Mouse (Mus musculus): ENCODE measurements at regions not wholly inside any gene's neighbourhood (a gene's known extent, or its start where the extent isn't known, plus 50 kb on each side); places are given as distances from the start of the nearest gene placed in this dataset.
A peak's percentile ranks its signal among the peaks of the same experiment; 100 is the strongest.

DNA sequence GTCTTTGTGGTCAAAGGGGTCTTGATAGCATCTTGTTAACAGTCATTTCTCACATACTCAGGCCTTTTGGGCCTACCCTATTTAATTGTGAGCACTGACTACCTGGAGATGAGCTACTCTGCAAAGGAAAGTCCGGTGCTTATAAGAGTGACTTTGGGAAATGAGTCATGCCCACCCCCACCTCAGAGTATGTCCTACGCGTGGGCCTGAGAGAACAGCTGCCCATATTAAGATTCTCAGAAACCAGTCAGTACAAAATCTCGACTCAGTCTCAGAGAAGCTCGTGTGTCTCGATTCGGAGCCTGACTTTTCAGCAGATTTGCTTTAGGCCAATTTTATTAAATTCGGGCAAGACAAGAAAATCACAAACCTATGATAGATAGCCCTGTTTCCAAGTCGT lies 301.1 kb downstream of the Xpnpep1 start:
- no peaks in the 10 kb centered on the region for H3K27me3 ChIP-seq (ENCODE audit: control insufficient read depth, insufficient read depth, low read length)
- H3K9ac ChIP-seq (replicated peaks; ENCODE audit: low read length) = no peak overlapping the region
- H3K36me3 ChIP-seq (ENCODE audit: control insufficient read depth, insufficient read depth, low read length) = no peaks in the 10 kb centered on the region
- no peaks in the 10 kb centered on the region for H3K4me1 ChIP-seq (ENCODE audit: control insufficient read depth, insufficient read depth, low read length)
- no peak for DNase-seq
- no peak for ATAC-seq (ENCODE audit: low FRiP score, low TSS enrichment)
- no peaks in the 10 kb centered on the region for H3K9me3 ChIP-seq (ENCODE audit: control insufficient read depth, low read length)
- no peak overlapping the region for H3K27ac ChIP-seq (replicated peaks; ENCODE audit: low read depth, low read length)
- H3K4me3 ChIP-seq (replicated peaks; ENCODE audit: low read depth, low read length) = no peak overlapping the region
- no peak overlapping the region for H3K4me2 ChIP-seq (ENCODE audit: low read length)
- WGBS = 91% methylated on average over 9 of the region's 9 CpGs

DNA sequence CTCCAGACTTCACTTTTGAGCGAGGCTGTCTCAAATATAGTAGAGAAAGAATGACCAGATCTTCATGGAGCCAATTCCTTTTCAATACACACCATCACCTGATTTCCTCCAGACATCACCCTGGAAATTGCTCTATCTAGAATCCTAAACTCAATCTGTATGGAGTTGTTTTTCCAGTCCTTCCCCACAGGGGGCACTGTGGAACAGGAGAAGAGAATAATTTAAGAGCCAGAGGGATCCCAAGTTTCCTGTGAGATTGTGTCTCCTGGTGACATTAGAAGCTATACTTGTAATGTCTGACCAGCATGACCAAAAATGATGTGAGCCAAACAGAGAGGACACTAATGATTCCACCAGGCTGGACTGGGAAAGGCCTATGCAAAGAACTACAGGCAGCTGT lies 318.2 kb downstream of the Xpnpep1 start:
- H3K27me3 ChIP-seq (ENCODE audit: control insufficient read depth, insufficient read depth, low read length) = no peaks in the 10 kb centered on the region
- no peak for DNase-seq
- H3K36me3 ChIP-seq (ENCODE audit: control insufficient read depth, insufficient read depth, low read length) = no peaks in the 10 kb centered on the region
- no peak overlapping the region for H3K4me2 ChIP-seq (ENCODE audit: low read length)
- no peak for ATAC-seq (ENCODE audit: low FRiP score, low TSS enrichment)
- H3K9ac ChIP-seq (replicated peaks; ENCODE audit: low read length) = no peak overlapping the region
- H3K27ac ChIP-seq (replicated peaks; ENCODE audit: low read depth, low read length) = no peak overlapping the region
- H3K4me1 ChIP-seq (ENCODE audit: control insufficient read depth, insufficient read depth, low read length) = no peaks in the 10 kb centered on the region
- no peak overlapping the region for H3K4me3 ChIP-seq (replicated peaks; ENCODE audit: low read depth, low read length)
- WGBS = 44% methylated on average over 1 of the region's 1 CpGs
- H3K9me3 ChIP-seq (ENCODE audit: control insufficient read depth, low read length) = no peaks in the 10 kb centered on the region

DNA sequence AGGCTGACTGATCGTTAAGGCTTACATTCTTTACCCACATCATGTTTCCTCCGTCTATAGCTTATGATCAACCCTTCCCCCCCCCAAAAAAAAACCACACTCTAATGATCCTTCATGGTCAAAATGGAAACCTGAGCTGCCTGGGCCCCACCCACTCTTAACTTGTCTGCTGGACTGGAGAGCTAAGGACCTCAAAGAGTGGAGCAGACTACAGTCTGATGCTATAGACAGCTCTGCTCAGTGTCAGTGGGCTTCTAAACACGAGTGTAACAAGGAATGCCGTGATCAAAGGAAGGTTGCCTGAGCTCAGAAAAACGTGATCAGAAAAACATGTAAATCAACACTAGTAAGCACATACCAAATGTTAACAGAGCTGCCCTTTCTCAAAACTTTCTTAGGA lies 324.7 kb downstream of the Xpnpep1 start:
- H3K27ac ChIP-seq (replicated peaks; ENCODE audit: low read depth, low read length) = no peak overlapping the region
- H3K36me3 ChIP-seq (ENCODE audit: control insufficient read depth, insufficient read depth, low read length) = no peaks in the 10 kb centered on the region
- DNase-seq = no peak
- H3K4me2 ChIP-seq (ENCODE audit: low read length) = no peak overlapping the region
- 76% methylated on average over 5 of the region's 5 CpGs for WGBS
- no peak overlapping the region for H3K9ac ChIP-seq (replicated peaks; ENCODE audit: low read length)
- H3K27me3 ChIP-seq (ENCODE audit: control insufficient read depth, insufficient read depth, low read length) = no peaks in the 10 kb centered on the region
- H3K4me1 ChIP-seq (ENCODE audit: control insufficient read depth, insufficient read depth, low read length) = no peaks in the 10 kb centered on the region
- H3K4me3 ChIP-seq (replicated peaks; ENCODE audit: low read depth, low read length) = no peak overlapping the region
- H3K9me3 ChIP-seq (ENCODE audit: control insufficient read depth, low read length) = no peaks in the 10 kb centered on the region
- ATAC-seq (ENCODE audit: low FRiP score, low TSS enrichment) = no peak

DNA sequence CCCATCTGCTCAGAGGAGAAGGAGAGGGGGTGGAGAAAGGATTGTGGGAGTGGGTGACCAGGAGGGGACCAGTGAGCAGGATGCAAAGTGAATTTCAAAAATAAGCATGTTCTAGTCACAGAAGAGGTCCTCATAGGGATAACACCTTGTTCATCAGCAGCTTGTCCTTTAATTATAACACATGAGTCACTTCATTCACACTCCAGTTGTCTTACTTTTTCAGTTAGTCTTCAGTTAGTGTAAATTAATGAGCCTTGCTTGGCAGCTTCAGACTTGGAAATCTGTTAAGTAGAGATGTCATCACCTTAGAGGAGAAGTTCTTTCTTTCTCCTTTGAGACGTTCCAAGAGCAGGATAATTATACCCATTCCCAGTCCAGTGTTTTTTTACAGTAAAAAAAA lies 332.3 kb downstream of the Xpnpep1 start:
- no peak for ATAC-seq (ENCODE audit: low FRiP score, low TSS enrichment)
- H3K4me1 ChIP-seq (ENCODE audit: control insufficient read depth, insufficient read depth, low read length) = no peaks in the 10 kb centered on the region

DNA sequence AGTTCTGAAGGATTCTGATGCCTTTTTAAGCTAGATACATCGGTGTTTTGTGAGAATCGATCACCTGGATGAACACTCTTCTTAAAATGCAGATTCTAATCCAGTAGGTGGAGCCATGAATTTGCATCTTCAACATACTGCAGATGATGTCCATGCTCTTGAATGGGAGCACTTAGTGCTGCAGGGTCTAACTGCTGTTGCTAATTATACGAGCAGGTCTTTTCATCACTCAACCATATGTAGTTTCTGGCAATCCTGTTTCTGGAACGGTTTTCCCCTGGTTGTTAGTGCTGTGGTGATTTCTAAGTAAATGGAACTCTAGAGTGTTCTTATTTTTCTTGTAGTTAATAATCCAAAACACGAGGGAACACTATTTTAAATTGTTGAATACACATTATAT lies 379.0 kb downstream of the Xpnpep1 start:
- no peaks in the 10 kb centered on the region for H3K4me1 ChIP-seq (ENCODE audit: control insufficient read depth, insufficient read depth, low read length)

More for the DNA sequence above, 332.3 kb downstream of the Xpnpep1 start:
- 83% methylated on average over 1 of the region's 1 CpGs for WGBS
- Histone ChIP-seq H3K4me2 (ENCODE audit: low read length) (no peak overlapping the region), H3K27ac (replicated peaks; ENCODE audit: low read depth, low read length) (no peak overlapping the region), H3K27me3 (ENCODE audit: control insufficient read depth, insufficient read depth, low read length) (no peaks in the 10 kb centered on the region), H3K9me3 (ENCODE audit: control insufficient read depth, low read length) (no peaks in the 10 kb centered on the region), H3K4me3 (replicated peaks; ENCODE audit: low read depth, low read length) (no peak overlapping the region), H3K36me3 (ENCODE audit: control insufficient read depth, insufficient read depth, low read length) (no peaks in the 10 kb centered on the region), H3K9ac (replicated peaks; ENCODE audit: low read length) (no peak overlapping the region)
- no peak for DNase-seq

DNA sequence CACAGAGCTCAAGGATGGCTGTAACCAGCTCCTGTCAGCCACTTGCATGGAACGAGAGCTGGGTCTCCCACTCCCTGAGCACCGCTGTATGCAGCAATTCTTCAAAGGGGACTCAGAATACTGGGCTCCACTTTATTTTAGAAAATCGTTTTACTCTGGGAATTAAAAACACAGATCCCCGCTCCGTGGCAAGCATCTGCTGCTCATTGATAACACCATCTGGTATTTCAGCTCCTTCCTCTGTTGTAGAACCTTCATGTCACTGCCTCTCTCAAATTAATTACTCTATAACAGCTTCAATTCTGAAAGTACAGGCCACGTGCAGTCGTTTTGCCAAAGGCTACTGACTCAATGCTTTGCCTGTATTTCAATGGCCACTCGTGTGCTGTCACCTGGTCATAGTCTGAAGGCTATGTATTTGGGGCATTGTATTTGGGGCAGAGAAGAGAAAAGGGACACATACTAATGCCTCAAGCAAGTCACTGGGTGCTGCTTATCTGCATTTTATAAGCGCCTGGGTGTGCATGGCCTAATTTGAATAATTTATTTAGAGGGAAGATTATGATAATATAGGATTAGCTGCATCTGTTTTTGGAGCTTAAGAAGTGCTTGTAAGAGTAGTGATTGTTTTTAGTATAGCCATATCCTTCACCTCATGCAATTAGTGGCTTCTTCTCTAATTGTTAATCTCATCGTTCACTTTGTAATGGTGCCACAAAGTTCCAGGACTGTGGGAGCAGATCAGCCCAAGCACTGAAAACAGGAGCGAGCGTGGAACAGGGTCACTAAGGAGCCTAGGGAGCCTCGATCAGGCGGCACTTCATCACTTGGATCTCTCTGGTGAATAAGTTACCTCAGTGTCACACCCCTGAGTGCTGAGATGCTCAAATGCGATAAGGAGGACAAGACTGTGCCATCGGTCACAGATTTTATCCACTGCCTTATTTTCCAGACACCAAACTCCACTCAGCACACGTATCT lies 383.3 kb downstream of the Ins1 start:
- H3K36me3 ChIP-seq (ENCODE audit: control insufficient read depth, insufficient read depth, low read length) = no peaks in the 10 kb centered on the region
- no peaks in the 10 kb centered on the region for H3K9me3 ChIP-seq (ENCODE audit: control insufficient read depth, low read length)
- no peak overlapping the region for H3K9ac ChIP-seq (replicated peaks; ENCODE audit: low read length)
- no peak overlapping the region for H3K4me2 ChIP-seq (ENCODE audit: low read length)
- H3K27me3 ChIP-seq (ENCODE audit: control insufficient read depth, insufficient read depth, low read length) = no peaks in the 10 kb centered on the region
- peaks cover 4% of the 10 kb centered on the region; the same call in 1 of the 2 replicates for H3K4me1 ChIP-seq (ENCODE audit: control insufficient read depth, insufficient read depth, low read length)
- peak overlapping the region; percentile 61; the same call in 1 of the 2 replicates for H3K27ac ChIP-seq (replicated peaks; ENCODE audit: low read depth, low read length)
- DNase-seq = peak; percentile 77
- ATAC-seq (ENCODE audit: low FRiP score, low TSS enrichment) = peak; percentile 86
- no peak overlapping the region for H3K4me3 ChIP-seq (replicated peaks; ENCODE audit: low read depth, low read length)
- WGBS = 22% methylated on average over 17 of the region's 17 CpGs

More for the DNA sequence above, 379.0 kb downstream of the Xpnpep1 start:
- 81% methylated on average over 5 of the region's 5 CpGs for WGBS
- peak; percentile 14 for DNase-seq
- Histone ChIP-seq H3K4me2 (ENCODE audit: low read length) (no peak overlapping the region), H3K27ac (replicated peaks; ENCODE audit: low read depth, low read length) (no peak overlapping the region), H3K36me3 (ENCODE audit: control insufficient read depth, insufficient read depth, low read length) (no peaks in the 10 kb centered on the region), H3K9ac (replicated peaks; ENCODE audit: low read length) (no peak overlapping the region), H3K27me3 (ENCODE audit: control insufficient read depth, insufficient read depth, low read length) (no peaks in the 10 kb centered on the region), H3K9me3 (ENCODE audit: control insufficient read depth, low read length) (no peaks in the 10 kb centered on the region), H3K4me3 (replicated peaks; ENCODE audit: low read depth, low read length) (no peak overlapping the region)
- ATAC-seq (ENCODE audit: low FRiP score, low TSS enrichment) = no peak

DNA sequence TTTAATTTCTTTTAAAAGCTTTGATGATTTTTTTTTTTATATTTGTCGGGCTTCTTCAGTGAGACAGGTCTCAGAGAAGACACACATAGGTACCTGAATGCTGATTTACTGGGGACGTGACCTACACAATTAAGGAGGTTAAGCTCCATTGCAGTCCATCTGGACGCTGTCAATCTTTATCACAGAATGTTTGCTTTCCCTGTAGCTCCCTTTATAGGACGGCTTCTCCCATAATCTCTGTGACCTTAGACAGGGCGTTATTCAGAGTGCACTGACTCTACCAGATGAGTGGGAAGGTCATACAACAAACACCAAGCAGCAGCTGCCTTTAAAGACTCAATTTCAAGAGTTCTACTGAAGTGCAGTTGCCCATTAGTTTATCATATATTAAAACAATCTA lies 376.1 kb downstream of the Ins1 start:
- Histone ChIP-seq H3K9me3 (ENCODE audit: control insufficient read depth, low read length) (no peaks in the 10 kb centered on the region), H3K36me3 (ENCODE audit: control insufficient read depth, insufficient read depth, low read length) (no peaks in the 10 kb centered on the region), H3K9ac (replicated peaks; ENCODE audit: low read length) (no peak overlapping the region), H3K27me3 (ENCODE audit: control insufficient read depth, insufficient read depth, low read length) (no peaks in the 10 kb centered on the region), H3K4me1 (ENCODE audit: control insufficient read depth, insufficient read depth, low read length) (no peaks in the 10 kb centered on the region; the same call in 1 of the 2 replicates), H3K4me3 (replicated peaks; ENCODE audit: low read depth, low read length) (no peak overlapping the region), H3K4me2 (ENCODE audit: low read length) (no peak overlapping the region), H3K27ac (replicated peaks; ENCODE audit: low read depth, low read length) (no peak overlapping the region)
- 39% methylated on average over 5 of the region's 5 CpGs for WGBS
- ATAC-seq (ENCODE audit: low FRiP score, low TSS enrichment) (no peak), DNase-seq (no peak)

DNA sequence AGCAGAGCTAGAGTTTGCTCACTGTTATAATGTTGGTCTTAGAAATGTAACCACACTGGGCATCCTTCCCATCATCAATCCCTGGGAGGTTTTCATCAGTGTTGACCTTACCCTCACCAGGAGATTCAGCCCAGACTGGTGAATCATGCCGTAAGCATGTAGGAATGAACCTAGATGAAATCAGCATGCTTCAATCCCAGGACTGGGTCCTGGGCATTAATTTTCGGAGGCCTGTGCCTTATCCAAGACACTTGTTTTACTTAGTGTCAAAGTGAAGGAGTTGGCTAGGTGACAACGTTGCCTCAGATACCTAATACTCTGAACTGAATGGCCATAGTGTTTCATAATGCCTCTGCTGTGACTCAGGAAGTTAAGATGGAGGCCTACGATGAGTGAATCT lies 368.4 kb downstream of the Ins1 start:
- H3K4me2 ChIP-seq (ENCODE audit: low read length) = no peak overlapping the region
- H3K36me3 ChIP-seq (ENCODE audit: control insufficient read depth, insufficient read depth, low read length) = no peaks in the 10 kb centered on the region
- DNase-seq (no peak), ATAC-seq (ENCODE audit: low FRiP score, low TSS enrichment) (no peak)
- no peak overlapping the region for H3K27ac ChIP-seq (replicated peaks; ENCODE audit: low read depth, low read length)
- WGBS = 86% methylated on average over 4 of the region's 4 CpGs
- no peak overlapping the region for H3K4me3 ChIP-seq (replicated peaks; ENCODE audit: low read depth, low read length)
- no peak overlapping the region for H3K9ac ChIP-seq (replicated peaks; ENCODE audit: low read length)
- H3K27me3 ChIP-seq (ENCODE audit: control insufficient read depth, insufficient read depth, low read length) = no peaks in the 10 kb centered on the region
- H3K9me3 ChIP-seq (ENCODE audit: control insufficient read depth, low read length) = no peaks in the 10 kb centered on the region
- H3K4me1 ChIP-seq (ENCODE audit: control insufficient read depth, insufficient read depth, low read length) = no peaks in the 10 kb centered on the region; the same call in 1 of the 2 replicates

DNA sequence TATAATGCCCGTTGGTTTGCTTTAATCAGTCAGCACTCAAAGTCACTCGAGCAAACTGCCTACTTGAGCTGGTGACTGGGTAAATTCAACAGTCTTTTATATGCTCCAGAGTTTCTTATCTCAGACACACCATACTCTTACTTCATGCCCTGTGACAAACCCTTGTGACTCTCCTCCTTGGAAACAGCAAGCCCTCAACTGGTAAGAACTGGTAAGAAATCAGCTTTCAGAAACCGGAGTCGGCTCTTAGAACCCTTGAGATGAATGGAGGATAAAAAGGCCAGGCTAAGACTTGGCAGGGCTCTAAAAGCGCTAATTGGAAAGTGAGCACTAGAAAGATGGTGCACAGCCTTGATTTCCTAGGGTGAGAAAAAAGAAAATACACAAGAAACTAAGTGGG lies 360.2 kb downstream of the Ins1 start:
- H3K27ac ChIP-seq (replicated peaks; ENCODE audit: low read depth, low read length) = no peak overlapping the region
- 67% methylated on average over 5 of the region's 5 CpGs for WGBS
- no peak overlapping the region for H3K9ac ChIP-seq (replicated peaks; ENCODE audit: low read length)
- H3K4me1 ChIP-seq (ENCODE audit: control insufficient read depth, insufficient read depth, low read length) = no peaks in the 10 kb centered on the region
- no peak overlapping the region for H3K4me3 ChIP-seq (replicated peaks; ENCODE audit: low read depth, low read length)
- no peak overlapping the region for H3K4me2 ChIP-seq (ENCODE audit: low read length)
- no peaks in the 10 kb centered on the region for H3K9me3 ChIP-seq (ENCODE audit: control insufficient read depth, low read length)
- no peaks in the 10 kb centered on the region for H3K27me3 ChIP-seq (ENCODE audit: control insufficient read depth, insufficient read depth, low read length)
- DNase-seq = no peak
- ATAC-seq (ENCODE audit: low FRiP score, low TSS enrichment) = no peak
- H3K36me3 ChIP-seq (ENCODE audit: control insufficient read depth, insufficient read depth, low read length) = no peaks in the 10 kb centered on the region

All from midbrain, embryonic 14.5 days (tissue).